Mouse (Mus musculus): ENCODE measurements around the gene Kdelc1. TPM values are rescaled to one million over a fixed set of nuclear protein-coding genes. Genes with fewer than 3 reads are reported as not detected.

The Kdelc1 gene
- polyA plus RNA-seq, 1 experiment from 2014 or later: 44.0 TPM

DNA sequence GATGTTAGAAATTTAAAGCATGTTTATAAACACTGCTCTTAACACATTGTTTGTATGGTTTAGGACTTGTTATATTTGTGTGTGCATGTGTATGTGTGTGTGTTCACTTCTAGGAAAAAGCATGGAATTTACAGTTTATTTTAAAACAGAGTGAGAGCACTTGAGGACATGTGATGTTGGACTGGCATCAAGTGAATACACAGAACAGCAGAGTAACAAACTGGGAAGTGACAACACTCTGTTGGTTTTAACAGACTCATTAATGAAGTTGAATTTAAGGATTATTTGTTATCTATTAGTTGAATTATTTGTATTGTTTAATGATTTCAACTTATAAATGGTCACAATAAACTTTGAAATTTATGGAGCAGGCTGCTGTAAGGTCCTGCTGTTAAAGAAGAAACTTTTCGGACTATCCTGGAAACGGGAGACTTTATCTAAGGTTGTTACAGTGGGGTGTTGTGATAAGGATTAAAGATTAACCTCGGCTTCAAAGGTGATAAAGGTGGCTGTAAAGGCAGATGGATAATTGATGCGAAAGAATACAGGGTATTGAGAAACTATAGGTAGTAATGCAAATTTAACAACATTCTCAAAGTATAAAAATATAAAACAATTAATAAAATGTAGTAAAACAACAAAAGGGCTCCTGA, 11.4 kb upstream of the Kdelc1 start:
- CTCF ChIA-PET: interaction anchor here (1.6 kb wide), 1 partner anchor 8 kb away, joined by 3 read pairs; no protein-coding TSS in a partner anchor
- in situ Hi-C loops (cut with MboI; ENCODE audit: low pct_unique_long_range_greater_than_20kb): no loop called here
- no peak for TF ChIP-seq CTCF (IDR thresholded peaks at IDR 0.05)
- H3K27me3 ChIP-seq: no peaks in the 10 kb centered on the region
- ATAC-seq (no peak), DNase-seq (ENCODE audit: low read depth, low spot score) (no peak)
- POLR2A ChIA-PET: interaction anchor here (0.6 kb wide), 1 partner anchor 195 kb away, joined by 4 read pairs; no protein-coding TSS in a partner anchor

DNA sequence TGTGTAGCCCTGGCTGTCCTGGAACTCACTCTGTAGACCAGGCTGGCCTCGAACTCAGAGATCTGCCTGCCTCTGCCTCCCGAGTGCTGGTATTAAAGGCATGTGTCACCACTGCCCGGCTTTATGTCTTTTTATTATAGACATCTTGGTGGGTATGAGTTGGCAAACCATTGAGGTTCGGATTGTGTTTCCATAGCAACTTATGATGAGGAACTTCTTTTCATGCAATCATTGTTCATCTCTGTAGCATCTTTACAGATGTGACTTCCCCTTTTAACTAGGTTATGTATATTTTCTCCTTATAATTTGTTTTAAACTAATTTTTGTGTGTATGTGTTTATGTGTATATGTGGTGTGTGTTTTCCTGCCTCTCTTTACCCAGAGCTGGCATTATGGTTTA, 7.0 kb upstream of the Kdelc1 start:
- no peaks in the 10 kb centered on the region for H3K27me3 ChIP-seq
- ChIA-PET CTCF (interaction anchor here (0.8 to 1.5 kb wide), 2 partner anchors 13 to 227 kb away, joined by 3 read pairs; no protein-coding TSS in a partner anchor), POLR2A (no interaction called here)
- DNase-seq (ENCODE audit: low read depth, low spot score) (no peak), ATAC-seq (no peak)
- TF ChIP-seq CTCF (IDR thresholded peaks at IDR 0.05): no peak
- in situ Hi-C loops (cut with MboI; ENCODE audit: low pct_unique_long_range_greater_than_20kb): no loop called here

DNA sequence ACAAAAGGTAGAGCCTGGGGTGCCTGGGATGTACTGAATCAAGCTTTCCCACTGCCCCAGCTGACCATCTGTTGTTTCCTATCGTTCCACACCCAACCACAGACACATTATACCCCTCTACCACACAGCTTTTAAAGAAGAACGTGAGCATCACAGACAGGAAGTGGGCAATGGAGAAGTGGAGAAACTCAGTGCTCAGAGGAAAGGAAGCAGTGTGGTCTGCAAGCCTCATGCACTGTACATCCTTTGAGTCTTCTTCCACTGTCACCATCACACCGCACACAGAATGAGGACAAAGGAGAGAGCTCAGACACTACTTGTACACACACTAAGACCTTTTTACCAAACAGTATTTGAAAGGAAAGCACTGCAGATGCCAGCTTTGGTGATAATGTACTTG, 3.6 kb upstream of the Kdelc1 start:
- POLR2A ChIA-PET: no interaction called here
- CTCF ChIA-PET: interaction anchor here (1.2 kb wide), 1 partner anchor 9 kb away, joined by 3 read pairs; no protein-coding TSS in a partner anchor
- ATAC-seq (no peak), DNase-seq (ENCODE audit: low read depth, low spot score) (no peak)
- in situ Hi-C loops (cut with MboI; ENCODE audit: low pct_unique_long_range_greater_than_20kb): no loop called here
- no peak for TF ChIP-seq CTCF (IDR thresholded peaks at IDR 0.05)
- H3K27me3 ChIP-seq: no peaks in the 10 kb centered on the region

DNA sequence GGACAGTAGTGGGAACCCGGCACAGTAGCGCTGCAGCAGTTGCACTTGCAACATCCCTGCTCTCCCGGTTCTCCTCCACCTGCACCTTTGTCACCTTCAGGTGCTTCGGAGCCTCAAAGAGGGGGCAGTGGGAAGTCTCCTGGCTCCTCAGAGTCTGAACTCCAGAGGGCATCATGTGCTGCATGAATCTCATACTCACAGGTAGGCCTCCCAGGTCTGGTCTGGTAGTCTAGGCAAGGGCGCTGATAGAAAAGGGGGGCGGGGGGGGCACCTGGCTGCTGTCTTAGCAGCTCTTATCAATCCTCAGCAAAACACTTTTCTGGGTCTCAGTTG, 1.4 kb upstream of the Kdelc1 start:
- CTCF ChIA-PET: interaction anchor here (1.5 kb wide), 1 partner anchor 12 kb away, joined by 7 read pairs; no protein-coding TSS in a partner anchor
- POLR2A ChIA-PET: interaction anchor here (0.6 to 1.2 kb wide), 2 partner anchors 18 to 21 kb away, joined by 4 to 13 read pairs; partner anchors contain the start of gene Tex30
- TF ChIP-seq CTCF (IDR thresholded peaks at IDR 0.05): no peak
- ATAC-seq: no peak
- in situ Hi-C loops (cut with MboI; ENCODE audit: low pct_unique_long_range_greater_than_20kb): no loop called here
- H3K27me3 ChIP-seq: no peaks in the 10 kb centered on the region
- DNase-seq (ENCODE audit: low read depth, low spot score): no peak

DNA sequence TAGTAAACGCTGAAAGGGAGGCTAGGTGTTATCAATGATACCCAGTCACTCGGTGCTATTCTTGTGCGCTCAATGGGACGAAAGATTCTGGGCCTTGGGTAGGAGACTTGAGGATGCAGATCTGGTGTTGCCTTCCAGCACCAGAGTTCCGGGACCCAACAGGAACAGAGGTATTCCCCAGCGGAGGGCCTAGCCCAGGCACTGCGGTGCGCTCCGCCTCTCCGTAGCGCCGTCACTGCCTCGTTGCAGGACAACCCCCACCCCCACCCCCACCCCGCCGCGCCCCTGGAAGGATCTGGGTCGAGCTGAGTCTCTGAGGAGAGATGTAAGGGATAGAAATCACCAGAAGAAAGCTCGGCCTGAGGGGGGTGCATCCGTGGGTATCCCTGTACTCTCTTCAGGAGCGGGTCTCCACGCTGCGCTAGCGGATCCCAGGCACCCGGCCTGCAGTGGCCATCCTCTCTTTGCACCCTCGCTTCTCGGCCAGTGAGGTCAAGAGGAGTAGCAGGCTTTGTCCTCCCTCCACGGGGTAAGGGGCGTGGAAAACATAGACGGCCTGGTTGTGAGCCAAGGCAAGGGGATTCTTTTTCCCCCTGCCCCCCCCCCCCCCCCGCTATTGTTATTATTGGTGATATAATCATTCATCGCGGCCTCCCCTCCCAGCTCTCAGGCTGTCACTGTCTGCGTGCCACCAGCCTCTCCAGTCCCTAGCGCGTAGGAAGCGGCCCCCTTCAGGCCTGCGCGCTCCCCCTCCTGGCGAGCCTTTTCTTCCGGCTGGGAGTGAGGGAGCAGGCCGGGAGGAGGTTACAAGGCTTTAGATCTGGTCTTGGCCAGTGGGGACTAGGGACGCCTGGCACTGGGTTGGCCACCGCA, 829 bp upstream of the Kdelc1 start:
- H3K27me3 ChIP-seq: no peaks in the 10 kb centered on the region
- in situ Hi-C loops (cut with MboI; ENCODE audit: low pct_unique_long_range_greater_than_20kb): no loop called here
- ChIA-PET POLR2A (interaction anchor here (0.6 to 1.2 kb wide), 3 partner anchors 17 to 21 kb away, joined by 3 to 13 read pairs (median 4); partner anchors contain the start of gene Tex30), CTCF (interaction anchor here (1.5 kb wide), 1 partner anchor 12 kb away, joined by 7 read pairs; no protein-coding TSS in a partner anchor)
- peak; percentile 31 for DNase-seq (ENCODE audit: low read depth, low spot score)
- peak; percentile 79 for ATAC-seq
- TF ChIP-seq CTCF (IDR thresholded peaks at IDR 0.05): peak; percentile 74

DNA sequence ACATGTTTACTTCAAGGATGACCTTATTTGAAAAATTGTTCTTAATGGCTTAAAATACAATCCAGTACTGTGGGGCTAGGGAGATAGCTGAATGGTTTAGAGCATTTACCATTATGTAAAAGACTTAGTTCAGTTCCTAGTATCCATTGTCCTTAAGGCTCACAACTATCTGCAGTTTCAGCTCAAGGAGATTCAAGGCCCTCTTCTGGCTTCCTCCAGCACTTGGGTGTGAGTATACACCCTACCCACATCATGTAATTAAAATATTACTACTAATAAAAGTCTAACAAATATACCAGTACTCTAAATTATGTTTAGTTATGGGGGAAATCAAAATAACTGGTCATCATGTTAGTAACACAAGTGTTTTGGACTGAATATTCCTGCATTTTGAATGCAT, 1.0 kb downstream of the Kdelc1 start:
- TF ChIP-seq CTCF (IDR thresholded peaks at IDR 0.05): no peak
- POLR2A ChIA-PET: no interaction called here
- DNase-seq (ENCODE audit: low read depth, low spot score): no peak
- H3K27me3 ChIP-seq: no peaks in the 10 kb centered on the region
- in situ Hi-C loops (cut with MboI; ENCODE audit: low pct_unique_long_range_greater_than_20kb): no loop called here
- CTCF ChIA-PET: no interaction called here
- no peak for ATAC-seq

DNA sequence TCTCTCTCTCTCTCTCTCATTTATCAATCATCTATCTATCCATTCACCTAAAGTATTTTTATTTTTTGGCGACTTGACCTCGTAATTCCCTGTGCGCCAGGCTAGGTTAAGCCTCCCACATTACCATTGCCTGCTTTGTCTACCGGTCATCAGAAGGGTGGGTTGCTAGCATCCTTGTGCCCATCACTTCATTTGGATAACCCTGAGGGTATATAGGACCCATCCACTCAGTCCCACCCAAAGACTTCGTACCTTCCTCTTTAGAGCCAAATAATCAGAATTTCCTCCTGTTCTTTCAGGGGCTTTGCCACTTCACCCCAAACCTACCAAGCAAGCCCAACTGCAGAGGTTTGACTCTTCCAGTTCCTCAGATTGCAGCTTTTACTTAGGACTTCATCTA, 15.7 kb downstream of the Kdelc1 start:
- TF ChIP-seq CTCF (IDR thresholded peaks at IDR 0.05): no peak
- ChIA-PET POLR2A (interaction anchor here (1.5 kb wide), 1 partner anchor 17 kb away, joined by 13 read pairs; no protein-coding TSS in a partner anchor), CTCF (no interaction called here)
- DNase-seq (ENCODE audit: low read depth, low spot score) (no peak), ATAC-seq (no peak)
- H3K27me3 ChIP-seq: no peaks in the 10 kb centered on the region
- in situ Hi-C loops (cut with MboI; ENCODE audit: low pct_unique_long_range_greater_than_20kb): no loop called here

DNA sequence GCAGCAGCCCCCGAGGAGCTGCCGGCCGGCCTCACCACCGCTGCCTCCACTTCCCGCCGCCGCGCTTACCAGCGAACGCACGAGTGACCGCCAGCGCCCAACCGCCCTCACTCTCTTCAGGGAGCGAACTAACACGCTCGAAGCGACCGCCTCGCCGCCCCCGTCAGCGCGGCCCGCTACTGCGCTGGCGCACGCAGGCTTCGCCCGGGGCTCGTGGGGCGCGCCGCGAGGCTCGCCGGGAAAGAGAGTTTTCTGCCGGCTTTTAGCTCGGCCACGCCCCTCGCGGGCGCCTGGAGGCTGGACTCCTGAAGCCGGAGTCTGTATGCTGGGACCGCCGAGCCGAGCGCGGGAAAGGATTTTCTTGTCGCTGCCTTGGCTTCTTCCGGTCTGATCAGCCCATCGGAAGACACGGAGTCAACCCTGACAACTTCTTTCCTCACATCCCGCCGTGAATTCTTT, 16.3 kb downstream of the Kdelc1 start, which contains the start of gene Tex30:
TSS of gene Tex30 (minus strand) at position 183 of the 459 bp plus-strand sequence.
- CTCF ChIA-PET: no interaction called here
- DNase-seq (ENCODE audit: low read depth, low spot score): peak; percentile 68
- POLR2A ChIA-PET: interaction anchor here (0.6 to 1.5 kb wide), 2 partner anchors 18 to 246 kb away, joined by 9 to 13 read pairs; no protein-coding TSS in a partner anchor
- in situ Hi-C loops (cut with MboI; ENCODE audit: low pct_unique_long_range_greater_than_20kb): no loop called here
- peak; percentile 99 for ATAC-seq
- no peaks in the 10 kb centered on the region for H3K27me3 ChIP-seq
- TF ChIP-seq CTCF (IDR thresholded peaks at IDR 0.05): no peak

DNA sequence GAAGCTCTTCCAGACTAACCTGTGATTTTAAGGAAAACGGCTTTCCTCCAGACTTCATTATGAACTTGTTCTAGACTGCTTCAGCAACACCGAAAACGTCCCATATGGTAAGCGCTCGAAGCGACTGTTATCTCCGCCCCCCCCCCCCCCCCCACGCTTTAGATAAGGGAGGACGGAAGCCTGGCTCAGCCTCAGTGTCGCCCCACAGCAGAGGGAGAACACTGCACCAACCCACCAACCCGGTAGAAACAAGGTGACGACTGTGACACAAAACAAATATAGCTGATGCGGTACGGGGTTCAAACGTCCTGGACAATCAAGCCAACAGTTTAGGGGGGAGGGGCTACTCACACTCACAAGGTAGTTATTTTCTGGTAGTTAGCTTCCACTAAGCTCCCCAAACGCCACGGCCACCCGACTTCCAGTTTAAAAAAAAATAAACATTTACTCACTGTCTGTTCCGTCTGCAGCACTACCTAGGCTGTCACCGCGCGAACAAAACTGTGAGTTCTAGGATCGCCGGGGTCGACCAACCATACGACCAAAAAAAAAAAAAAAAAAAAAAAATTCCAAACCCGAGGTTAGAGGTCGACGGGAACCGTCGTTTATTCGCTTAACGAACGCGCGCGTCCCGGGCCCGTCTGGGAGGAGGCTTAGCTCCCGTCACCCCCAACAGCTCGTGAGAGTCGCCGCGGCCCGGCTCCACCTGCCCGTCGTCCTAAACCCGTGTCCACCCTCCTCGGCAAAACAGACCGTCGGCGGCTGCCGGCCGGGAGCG, 17.0 kb downstream of the Kdelc1 start:
- no peaks in the 10 kb centered on the region for H3K27me3 ChIP-seq
- in situ Hi-C loops (cut with MboI; ENCODE audit: low pct_unique_long_range_greater_than_20kb): no loop called here
- ChIA-PET POLR2A (interaction anchor here (0.6 to 1.5 kb wide), 3 partner anchors 18 to 245 kb away, joined by 3 to 13 read pairs (median 9); no protein-coding TSS in a partner anchor), CTCF (no interaction called here)
- TF ChIP-seq CTCF (IDR thresholded peaks at IDR 0.05): no peak
- DNase-seq (ENCODE audit: low read depth, low spot score): no peak
- peak; percentile 18 for ATAC-seq

DNA sequence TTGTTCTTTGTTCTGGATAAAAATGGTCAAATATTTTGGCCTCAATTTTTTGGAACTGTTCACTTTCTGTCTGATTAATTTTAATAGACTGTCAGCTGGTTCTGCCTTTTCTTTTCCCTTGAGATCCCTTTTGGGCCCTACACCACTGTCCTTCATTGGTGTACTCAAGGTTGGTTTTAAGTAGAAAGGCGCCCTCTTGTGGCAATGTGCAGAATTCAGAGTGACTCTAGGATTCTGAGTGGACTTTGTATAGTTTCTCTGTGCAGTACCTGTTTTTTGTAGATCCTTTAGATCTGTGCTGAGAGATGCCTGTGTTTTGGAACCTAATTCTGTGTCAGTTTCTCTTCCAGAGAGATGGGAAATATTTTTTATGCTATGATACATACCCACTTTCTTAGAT, 54.0 kb downstream of the Kdelc1 start:
- POLR2A ChIA-PET: no interaction called here
- DNase-seq (ENCODE audit: low read depth, low spot score) (peak; percentile 30), ATAC-seq (peak; percentile 76)
- CTCF ChIA-PET: interaction anchor here (0.9 to 3.6 kb wide), 11 partner anchors 9 to 302 kb away, joined by 3 to 18 read pairs (median 4); no protein-coding TSS in a partner anchor
- peak; percentile 75 for TF ChIP-seq CTCF (IDR thresholded peaks at IDR 0.05)
- in situ Hi-C loops (cut with MboI; ENCODE audit: low pct_unique_long_range_greater_than_20kb): loop anchor here (5.0 to 25.0 kb wide), 3 partner anchors 152 to 777 kb away; no protein-coding TSS in a partner anchor
- H3K27me3 ChIP-seq: peaks cover 36% of the 10 kb centered on the region
